Mouse (Mus musculus) embryo, embryonic 11 days (tissue): ENCODE data around the gene Gabbr1.
"Not testable (repeated sequence)": the region's sequence is repeated elsewhere in the genome, so short reads cannot be mapped to it uniquely, and the experiment has no call there.

Source experiments
- DNase-seq: peaks from one replicate; pipeline ENCODE4 v3.0.0-alpha.2; 2015

Gene Gabbr1

GRCm38 (mm10) chr17:37045611-37046311 is at the start of gene Gabbr1:
Gabbr1 (plus strand) TSS chr17:37045966.
- peak; percentile 90 for DNase-seq

GRCm38 (mm10) chr17:36997033-36997735 is 48.6 kb upstream of the Gabbr1 start:
- DNase-seq: peak; percentile 91

DNA sequence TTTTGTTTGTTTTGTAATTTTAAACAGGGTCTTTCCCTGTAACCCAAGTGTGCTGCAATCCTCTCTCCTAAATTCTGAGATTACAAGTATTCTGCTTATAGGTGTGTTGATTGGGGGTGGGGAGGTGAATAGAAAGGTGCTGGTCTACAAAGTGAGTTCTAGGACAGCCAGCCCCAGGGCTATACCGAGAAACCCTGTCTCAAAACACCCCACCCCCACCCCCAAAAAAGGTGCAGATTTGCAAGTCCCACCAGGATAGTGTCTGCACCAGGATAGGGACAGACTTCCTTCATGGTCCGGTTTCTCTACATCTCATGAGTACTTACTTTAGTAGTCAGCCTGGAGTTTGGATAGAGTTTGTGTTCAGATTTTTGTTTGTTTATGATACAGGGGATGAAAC is 47.3 kb upstream of the Gabbr1 start:
- no peak for DNase-seq

DNA sequence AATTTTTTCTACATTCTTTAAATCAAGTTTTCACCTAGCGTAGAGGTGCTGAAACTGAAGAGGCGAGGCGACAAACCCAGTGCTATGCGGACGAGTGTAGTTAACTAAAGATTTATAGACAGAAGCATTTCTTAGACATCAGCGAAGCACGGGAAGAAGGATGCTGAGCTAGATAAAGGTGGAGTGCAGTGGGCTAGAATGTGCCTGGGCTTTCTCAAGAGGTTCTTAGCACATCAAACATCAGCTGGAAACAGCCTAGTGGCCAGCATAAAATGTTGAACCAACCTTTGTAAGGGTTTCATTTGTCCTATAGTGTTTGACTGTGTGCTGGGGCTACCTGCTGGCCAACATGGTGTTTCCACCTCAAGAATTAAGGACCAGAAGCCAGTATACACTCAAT is 44.9 kb upstream of the Gabbr1 start, which contains the start of gene Zfp57:
TSS of gene Zfp57 (plus strand) at position 301 of the 400 bp plus-strand sequence.
- no peak for DNase-seq

GRCm38 (mm10) chr17:37002364-37003330 is 43.1 kb upstream of the Gabbr1 start:
- DNase-seq: peak; percentile 90

DNA sequence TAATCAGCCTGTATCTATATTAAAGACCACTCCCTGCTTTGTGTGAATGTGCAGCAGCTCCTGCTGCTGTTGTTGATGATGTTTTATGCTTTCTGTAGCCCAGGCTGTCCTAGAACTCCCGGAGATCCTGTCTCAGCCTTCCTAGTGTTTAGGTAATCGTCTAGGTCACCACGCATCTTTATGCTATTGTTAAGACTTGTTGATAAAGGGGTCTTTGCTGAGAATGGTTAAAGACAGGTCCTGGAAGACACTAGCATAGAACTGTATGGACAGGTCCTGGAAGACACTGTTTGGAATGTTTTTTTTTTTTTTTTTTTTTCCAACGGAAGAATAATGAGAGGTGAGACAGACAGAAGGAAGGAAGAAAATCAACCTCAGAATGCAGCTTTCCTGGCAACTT is 42.4 kb upstream of the Gabbr1 start:
- DNase-seq: no peak

GRCm38 (mm10) chr17:37008161-37008560 is 37.6 kb upstream of the Gabbr1 start:
- no peak for DNase-seq

DNA sequence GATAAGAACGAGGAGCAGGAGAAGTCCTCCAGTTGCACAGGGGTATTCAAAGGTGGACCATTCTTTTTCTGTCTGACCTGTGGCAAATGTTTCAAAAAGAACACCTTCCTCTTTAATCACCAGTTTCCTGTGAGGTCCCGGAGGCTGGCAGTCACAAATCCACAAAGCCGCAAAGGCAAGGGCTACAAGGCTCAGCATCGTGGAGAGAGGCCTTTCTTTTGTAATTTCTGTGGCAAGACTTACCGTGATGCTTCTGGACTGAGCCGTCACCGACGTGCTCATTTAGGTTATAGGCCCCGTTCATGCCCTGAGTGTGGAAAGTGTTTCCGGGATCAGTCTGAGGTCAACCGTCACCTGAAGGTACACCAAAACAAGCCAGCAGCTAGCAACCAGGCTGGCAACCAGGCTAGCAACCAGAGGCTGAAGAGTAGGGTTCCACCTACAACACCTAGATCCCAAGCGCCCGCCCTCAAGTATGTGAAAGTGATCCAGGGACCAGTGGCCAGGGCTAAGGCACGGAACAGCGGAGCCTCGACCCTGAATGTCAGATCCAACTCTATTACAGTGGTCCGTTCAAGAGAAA is 36.2 kb upstream of the Gabbr1 start:
- DNase-seq: no peak

- DNase-seq: no peak
Measured at GRCm38 (mm10) chr17:37011719-37012118, 34.0 kb upstream of the Gabbr1 start.

GRCm38 (mm10) chr17:37012141-37012540 is 33.6 kb upstream of the Gabbr1 start:
- no peak for DNase-seq

DNA sequence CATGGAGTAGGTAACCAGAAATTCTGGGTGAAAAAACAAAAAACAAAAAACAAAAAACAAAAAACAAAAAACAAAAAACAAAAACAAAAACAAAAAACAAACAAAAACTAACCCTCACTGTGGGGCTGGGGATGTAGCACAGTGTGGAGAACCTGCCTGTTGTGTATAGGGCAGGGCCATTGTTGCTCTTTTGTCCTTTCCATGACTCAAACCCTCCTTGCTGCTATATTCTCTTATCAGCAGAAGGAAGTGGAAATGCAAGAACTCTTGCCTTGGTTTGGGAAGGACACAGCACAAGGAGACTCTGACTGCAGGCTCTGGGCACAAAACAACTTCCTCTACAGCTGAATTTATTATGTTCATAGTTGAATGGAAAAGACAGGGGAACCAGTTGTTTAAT is 29.4 kb upstream of the Gabbr1 start:
- no peak for DNase-seq

DNA sequence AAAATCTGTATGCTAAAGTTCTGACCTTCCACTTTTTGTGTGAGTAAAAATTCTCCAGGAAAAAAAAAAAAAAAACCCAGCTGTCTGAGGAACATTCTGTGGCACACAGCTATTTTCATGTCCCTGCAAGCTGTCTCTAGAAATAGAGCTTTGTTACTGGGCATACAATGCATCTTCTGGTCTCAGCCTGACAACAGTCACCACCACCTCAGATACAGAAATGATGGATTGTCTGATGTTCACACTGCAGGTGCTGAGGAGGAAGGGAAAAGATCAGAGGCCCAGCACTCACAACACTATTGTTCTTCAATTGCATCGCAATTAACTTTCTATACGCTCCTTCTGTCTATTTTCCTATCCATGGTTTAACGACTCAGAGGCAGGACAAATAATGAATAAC is 27.4 kb upstream of the Gabbr1 start:
- no peak for DNase-seq

- not testable (repeated sequence) for DNase-seq
Measured at GRCm38 (mm10) chr17:37019242-37019641, 26.5 kb upstream of the Gabbr1 start.

DNA sequence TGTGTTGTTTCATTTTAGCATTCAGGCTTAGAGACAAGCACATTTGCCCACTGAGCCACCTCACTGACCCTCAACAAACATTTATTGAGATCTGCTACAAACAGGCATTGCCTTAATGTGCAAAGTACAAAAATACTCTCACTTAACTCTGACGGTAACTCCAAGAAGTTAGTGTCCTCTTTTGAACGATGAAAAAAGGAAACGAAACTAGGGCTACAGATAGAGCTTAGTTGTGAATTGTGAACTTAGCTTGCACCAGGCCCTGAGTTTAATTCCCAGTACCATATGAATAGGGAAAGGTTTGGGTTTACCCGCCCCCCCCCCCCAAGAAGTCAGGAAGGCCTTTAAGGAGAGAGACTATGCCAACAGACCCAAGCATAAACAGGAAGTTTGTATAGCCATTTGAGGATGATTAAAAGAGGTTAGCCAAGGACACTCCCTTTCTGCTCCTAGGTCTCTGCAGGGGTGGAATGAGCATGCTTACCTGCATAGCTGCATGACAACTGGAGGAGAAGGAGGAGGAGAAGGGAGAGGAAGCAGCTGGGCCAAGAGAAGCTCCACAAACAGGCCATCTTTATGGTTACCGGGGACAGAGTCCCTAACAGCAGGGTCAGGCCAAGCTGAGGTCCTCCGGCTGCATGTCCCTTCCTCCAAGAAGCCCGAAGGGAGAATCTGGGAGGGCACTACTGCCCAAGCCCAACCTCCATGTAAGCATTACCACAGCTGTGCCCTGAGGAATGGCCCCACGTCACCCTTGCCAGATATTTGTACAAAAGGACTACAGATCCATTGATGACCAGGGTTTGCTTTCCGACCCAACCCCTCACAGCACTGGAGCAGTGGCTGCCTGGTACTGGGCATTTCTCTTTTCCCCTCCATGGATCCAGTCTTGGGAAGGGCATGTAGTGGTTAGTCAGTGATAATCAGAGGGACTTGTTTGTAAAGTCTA is 22.9 kb upstream of the Gabbr1 start, which contains the start of gene Mog:
TSS of gene Mog (minus strand) at position 771 of the 949 bp plus-strand sequence.
- no peak for DNase-seq

DNA sequence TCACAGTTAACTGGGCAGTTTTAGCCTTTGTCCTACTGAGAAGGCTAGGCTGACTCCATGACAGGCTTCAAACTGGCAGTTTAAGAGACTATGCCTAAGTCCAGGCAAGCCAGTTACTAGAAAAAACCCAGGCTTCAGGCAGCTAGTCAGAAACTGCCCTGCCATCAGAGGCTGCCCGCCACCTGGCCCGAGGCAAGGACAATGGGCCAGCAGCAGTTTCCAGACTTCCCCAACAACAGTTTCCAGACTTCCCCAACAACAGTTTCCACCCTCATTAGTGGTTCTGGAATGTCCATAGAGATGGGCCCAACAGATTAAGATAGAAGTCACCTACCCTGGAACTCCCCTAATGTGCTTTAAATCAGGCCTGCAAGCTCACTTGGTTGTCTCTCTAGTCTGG is 19.3 kb upstream of the Gabbr1 start:
- DNase-seq: no peak

GRCm38 (mm10) chr17:37027486-37027885 is 18.3 kb upstream of the Gabbr1 start:
- no peak for DNase-seq

DNA sequence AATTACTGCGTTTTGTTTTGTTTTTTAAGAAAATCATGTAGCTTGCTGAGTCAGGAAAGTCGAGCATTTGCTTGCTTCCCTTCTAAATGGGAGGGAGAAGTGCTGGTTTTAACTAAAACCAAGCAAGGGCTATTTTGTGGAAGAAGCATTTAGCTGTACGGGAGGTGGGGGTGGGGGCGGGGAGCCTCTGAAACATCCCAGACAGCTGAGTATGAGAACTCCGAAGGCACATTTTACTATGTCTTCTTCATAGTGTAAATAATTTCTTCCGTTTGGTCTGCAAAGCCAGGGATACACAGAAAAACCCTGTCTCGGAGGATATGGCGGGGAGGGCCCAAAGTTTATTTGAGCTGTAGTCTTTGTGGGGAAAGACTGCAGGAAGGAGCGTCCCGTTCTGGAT is 17.6 kb upstream of the Gabbr1 start:
- no peak for DNase-seq

DNA sequence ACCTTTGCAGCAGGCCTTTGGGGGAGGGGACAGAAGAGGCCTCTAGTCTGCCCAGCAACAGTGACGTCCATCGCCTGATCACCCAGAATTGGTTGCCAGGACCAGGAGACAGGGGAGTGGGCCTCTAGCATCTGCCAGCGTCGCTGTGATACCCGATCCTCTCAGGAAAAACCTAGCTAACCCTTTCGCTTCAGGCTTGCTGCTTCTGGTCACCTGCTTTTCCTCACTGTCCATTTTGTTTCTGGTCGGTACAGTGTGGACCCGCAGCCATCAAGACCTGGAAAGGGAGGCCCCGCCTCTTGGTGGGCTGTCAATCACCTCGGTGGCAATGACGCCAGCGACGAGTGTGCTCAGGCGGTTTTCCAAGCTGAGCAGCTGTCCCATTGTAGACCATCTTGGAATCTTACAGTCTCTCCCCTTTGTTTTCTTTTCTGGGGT is 17.1 kb upstream of the Gabbr1 start:
- DNase-seq: peak; percentile 97

DNA sequence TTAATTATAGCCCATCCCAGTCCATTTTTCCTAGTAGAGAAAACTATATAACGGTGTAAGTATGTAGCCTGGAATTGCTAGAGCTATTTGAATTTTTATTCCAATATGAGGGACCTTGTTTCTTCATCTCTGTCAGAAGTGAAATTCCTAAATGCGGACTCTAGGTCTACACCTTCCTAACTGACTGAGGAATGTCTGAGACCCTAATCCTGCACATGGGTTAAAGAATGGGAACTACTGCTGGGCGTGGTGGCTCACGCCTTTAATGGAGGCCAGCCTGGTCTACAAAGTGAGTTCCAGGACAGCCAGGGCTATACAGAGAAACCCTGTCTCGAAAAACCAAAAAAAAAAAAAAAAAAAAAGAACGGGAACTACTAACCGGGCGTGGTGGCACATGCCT is 16.6 kb upstream of the Gabbr1 start:
- DNase-seq: no peak

DNA sequence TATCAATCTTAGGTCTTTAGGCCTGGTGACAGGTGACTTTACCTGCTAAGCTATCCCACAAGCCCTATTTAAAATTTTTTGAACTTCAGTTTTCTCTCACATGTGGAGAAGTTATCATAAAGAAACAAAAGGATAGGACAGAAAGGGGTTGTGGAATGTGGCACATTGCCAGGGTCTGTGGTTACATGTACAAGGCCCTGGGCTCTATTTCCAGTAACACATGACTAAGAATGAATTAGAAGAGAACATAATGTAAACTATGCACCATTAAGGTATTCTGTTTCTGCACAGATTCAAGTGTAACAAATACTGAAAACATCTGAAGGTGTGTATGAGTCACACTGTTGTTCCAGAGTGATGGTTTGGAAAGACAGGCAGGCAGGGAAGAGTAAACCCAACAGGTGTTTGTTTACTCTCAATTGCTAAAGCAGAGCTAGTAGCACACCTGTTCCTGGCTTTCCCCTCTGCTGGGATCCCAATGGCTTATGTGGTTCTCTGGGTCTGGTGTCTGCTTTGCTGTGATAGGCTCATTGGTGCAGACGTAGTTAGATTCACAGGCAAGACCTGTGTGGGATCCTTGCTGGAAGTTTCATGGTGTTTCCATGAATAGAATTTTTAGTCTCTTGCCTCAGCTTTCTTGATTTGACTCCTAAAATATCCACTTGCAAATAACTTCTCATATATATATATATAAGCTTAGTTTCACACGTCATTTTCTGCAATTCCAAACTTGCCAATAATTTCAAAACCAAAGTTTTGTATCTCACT is 6.5 kb upstream of the Gabbr1 start:
- no peak for DNase-seq
